Mouse (Mus musculus): ENCODE measurements at regions not wholly inside any gene's neighbourhood (a gene's known extent, or its start where the extent isn't known, plus 50 kb on each side); places are given as distances from the start of the nearest gene placed in this dataset.

DNA sequence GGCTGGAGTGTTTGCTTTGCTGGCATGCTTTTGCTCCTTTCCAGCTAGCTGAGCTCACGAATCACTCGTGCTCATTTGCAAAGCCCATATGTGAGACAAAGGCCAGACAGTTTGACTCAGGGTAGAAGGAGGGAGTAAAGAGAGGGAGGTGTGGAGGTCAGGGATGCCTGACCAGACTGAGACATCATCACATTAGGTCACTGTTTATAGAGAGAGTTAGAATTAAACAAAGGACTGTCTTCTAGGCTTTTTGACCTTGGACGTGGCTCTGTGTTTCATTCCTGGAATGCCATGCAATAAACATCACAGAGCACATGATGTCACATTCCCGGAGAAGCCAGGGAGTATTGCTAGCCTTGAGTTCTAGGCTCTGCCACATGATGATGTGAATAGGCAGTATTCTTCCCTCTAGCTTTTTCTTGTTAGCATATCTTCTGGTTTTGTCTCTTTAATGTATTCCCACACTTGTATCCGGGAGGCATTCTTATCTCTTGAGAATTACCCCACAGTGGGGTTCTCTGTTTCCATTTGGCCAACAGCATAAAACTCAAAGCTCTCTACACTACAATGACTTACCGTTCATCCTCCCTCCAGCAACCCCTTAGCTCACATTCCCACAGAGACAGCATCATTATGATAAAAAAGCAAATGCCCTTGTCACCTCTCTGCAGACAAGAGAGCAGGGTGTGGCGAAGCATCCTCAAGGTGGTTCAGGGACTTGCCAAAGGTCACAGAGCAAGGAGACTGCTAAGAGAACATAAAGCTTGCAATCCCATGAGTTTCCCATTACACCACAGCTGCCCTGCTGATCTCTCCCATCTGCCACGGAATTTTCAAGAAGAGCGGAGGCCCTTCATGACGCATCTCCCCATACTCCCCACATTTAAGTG lies 301.3 kb downstream of the Cd83 start:
- no peak for DNase-seq (ENCODE audit: low spot score)

- no peak for DNase-seq (ENCODE audit: low spot score)
Measured at GRCm38 (mm10) chr13:44086801-44087200, 302.2 kb downstream of the Cd83 start.

- DNase-seq (ENCODE audit: low spot score) = no peak
Measured at GRCm38 (mm10) chr13:44097141-44097540, 312.6 kb downstream of the Cd83 start.

DNA sequence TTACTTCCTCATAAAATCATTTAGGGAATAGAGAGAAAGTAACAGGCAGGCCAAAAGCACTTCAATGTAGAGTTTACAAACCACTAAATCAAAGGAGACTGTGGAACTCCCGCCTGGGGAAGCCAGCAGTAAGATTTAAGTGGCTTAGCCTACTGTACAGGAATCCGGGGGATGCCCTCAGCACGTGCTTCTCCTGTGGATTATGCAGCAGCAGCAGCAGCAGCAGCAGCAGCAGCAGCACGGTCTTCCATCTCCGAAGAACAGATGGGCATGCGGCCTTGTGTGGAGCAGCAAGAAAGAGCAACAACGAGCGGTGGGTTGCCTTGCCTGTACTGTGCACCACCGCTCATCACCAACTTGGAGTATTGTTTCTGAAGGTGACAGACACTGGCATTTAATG lies 314.9 kb downstream of the Cd83 start:
- no peak for DNase-seq (ENCODE audit: low spot score)

DNA sequence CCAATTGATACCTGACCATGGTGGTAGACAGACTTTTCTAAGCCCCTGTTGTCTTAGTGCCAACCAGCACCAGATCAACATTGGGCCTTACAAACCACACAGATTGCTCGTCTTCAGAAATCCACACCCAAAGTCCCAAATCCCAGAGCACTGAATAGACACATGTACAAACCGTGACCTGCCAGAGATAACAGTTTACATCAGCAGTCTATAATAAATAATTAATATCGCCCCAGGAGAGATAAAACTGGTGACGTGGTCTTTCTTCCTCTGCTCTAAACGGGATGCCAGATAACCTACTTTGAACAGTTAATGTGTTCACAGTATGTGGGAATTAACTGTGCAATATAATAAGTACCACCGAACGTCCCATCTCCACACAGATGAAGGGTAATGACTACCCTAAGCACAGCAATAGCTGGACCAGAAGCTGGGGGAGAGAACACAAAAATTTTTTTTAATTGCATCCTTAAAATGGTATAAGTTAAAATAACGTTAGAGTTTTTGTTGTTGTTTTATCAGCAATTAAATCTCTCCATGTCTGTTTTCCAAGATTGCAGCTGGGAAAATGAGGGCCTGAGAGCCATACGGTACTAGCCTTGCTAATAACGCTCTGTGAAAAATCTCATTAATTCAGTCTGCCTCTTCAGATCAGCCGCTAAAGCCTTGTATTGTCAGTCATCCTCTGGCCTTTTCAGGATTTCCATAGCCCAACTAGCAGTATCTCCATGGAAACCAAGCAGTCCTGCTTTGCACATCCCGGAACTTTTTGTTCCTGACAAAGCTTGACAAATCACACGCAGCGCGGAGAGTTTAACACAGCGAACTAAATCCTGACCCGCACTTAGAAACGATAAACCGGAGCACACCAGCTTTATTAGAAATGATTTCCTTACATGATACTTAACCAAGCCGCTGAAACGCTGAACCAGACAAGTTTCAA lies 315.8 kb downstream of the Cd83 start:
- DNase-seq (ENCODE audit: low spot score) = peak; percentile 50

- no peak for DNase-seq (ENCODE audit: low spot score)
Measured at GRCm38 (mm10) chr13:44101161-44101560, 316.6 kb downstream of the Cd83 start.

DNA sequence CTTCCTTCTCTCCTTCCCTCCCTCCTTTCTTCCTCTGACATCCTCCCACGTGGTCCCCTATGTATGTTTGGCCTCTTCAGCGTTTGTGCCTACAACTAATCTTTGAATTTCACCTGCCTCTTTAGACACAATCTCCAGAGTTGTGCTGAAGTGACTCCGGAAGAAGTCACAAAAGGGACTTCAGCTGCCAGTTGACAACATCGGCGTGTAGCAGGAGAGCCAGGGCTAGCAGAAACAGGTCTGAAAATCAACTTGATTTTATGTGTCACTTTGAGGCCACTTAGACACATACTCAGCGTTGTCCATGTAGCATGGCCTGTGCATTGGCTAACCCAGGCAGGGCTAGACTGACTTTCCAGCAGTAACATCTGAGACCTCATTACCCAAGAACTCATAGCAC lies 317.2 kb downstream of the Cd83 start:
- DNase-seq (ENCODE audit: low spot score) = no peak

- no peak for DNase-seq (ENCODE audit: low spot score)
Measured at GRCm38 (mm10) chr13:44102257-44102656, 317.7 kb downstream of the Cd83 start.

- DNase-seq (ENCODE audit: low spot score) = no peak
Measured at GRCm38 (mm10) chr13:44103340-44103739, 318.8 kb downstream of the Cd83 start.

GRCm38 (mm10) chr13:44105161-44105560 lies 320.6 kb downstream of the Cd83 start:
- no peak for DNase-seq (ENCODE audit: low spot score)

DNA sequence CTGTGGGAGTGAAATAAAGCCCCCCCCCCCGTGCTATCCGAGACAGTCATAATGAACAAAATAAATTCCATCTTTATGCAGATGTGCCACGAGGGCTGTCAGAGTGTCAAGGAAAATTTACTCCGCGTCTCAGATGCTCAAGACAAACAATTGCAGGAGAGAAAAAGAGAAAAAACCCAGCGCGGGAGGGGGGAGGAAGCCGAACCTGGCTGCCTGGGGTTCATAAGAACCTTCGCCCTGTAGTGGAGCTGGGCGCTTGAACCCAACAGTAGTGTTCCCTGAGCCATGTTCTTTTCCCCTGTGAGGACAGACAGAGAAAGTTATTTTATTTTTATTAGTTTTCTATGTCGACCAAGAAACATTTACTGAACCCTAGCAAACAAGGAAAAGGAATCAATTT lies 324.1 kb downstream of the Cd83 start:
- no peak for DNase-seq (ENCODE audit: low spot score)

DNA sequence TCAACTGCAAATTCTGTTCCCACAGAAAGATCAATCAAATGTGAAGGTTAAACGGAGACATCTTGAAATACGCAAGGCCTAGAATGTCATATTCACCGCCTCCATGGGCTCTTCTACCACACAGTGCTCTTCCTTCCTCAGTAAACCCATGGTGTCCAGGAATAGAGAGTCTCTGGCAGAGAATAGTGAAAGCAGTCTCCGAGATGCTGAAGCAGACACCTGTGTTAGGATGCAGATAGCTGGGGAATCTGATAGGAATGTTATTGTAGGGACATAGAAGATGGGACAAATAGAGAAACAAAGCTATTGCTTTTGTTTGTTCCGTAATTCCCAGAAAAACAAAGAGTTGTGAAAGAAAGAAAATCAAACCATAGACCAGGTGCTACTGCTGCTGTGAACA lies 328.5 kb downstream of the Cd83 start:
- DNase-seq (ENCODE audit: low spot score) = no peak

- no peak for DNase-seq (ENCODE audit: low spot score)
Measured at GRCm38 (mm10) chr13:44114856-44115255, 330.3 kb downstream of the Cd83 start.

GRCm38 (mm10) chr13:44117841-44118240 lies 333.3 kb downstream of the Cd83 start:
- DNase-seq (ENCODE audit: low spot score) = no peak

DNA sequence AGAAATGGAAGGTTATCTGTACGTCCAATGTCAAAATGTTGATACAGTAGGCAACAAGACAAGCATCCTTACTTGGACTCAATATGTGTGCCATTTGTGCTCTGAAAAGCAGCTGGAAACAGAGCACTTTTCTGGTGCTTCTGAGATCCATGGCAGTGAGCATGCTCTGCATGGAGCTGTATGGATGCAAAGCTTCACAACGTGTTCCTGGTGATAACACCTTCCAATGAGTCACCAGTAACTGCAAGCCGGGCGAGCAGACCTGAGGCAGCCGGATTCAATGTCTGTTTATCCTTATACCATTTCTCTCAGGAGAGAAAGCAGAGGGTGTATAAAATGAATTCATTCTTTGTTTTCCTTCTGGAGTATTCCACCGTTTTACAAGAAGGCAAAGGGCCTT lies 334.3 kb downstream of the Cd83 start:
- DNase-seq (ENCODE audit: low spot score) = no peak

GRCm38 (mm10) chr13:44121241-44121671 lies 336.7 kb downstream of the Cd83 start:
- DNase-seq (ENCODE audit: low spot score) = no peak

- no peak for DNase-seq (ENCODE audit: low spot score)
Measured at GRCm38 (mm10) chr13:44121932-44122331, 337.4 kb downstream of the Cd83 start.

DNA sequence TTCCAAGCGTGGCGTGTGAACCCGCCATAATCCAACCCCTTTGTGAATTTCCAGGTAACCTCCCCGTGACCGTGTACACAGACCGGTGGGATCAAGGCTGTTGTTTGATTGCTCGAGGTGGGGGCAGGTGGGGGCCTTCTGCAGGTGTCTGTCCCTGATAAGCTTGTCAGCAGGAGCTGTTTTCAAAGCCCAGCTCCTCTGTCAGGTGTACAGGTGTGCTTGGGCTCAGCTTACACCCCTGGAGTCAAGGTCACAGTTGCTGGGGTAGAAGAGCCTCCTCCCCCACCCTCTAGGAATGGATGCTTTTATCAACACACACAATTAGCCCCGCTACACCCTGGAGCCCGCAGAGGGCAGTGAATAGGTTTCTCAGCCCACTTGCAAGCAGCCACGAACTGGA lies 341.6 kb downstream of the Cd83 start:
- DNase-seq (ENCODE audit: low spot score) = no peak

- DNase-seq (ENCODE audit: low spot score) = no peak
Measured at GRCm38 (mm10) chr13:44128506-44129274, 344.1 kb downstream of the Cd83 start.

DNA sequence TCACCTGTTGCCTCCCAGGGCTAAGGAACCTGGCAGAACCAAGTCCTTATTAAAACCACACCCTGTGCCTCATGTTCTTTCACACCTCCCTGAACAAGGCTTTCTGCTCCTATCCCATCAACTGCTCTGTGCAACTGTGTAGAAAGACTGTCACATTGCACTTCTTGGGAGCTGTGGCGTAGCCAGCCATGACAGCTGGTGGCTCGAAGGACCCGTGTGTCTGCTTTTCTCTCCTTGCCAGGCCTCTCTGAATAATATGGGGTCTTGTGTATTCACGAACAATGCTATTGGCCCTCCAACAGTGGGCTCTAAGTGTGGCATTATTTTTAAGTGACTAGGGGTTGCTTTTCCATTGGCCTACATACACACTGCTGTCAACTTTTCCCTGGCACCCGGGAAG lies 347.3 kb downstream of the Cd83 start:
- DNase-seq (ENCODE audit: low spot score) = no peak

DNA sequence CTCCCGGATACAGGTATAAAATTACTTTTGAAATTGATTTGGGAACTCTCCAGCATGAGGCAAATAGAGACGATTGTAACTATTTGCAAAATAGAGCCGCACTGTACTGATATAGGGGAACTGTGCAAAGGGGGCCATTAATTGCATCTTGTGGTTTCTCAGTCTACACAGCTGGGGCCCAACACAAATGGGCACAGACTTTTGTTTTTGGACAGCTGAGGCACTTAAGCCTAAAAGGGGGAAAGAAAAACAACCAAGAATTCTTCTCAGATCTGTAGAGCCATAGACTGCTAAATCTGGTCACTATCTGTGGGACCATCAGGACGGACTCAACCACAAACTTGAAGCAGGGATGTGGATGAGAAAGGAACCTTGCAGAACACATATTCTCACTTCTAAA lies 347.9 kb downstream of the Cd83 start:
- no peak for DNase-seq (ENCODE audit: low spot score)

GRCm38 (mm10) chr13:44133436-44133835 lies 348.9 kb downstream of the Cd83 start:
- DNase-seq (ENCODE audit: low spot score) = no peak
